Mouse (Mus musculus) testis, adult 2 months (tissue): ENCODE measurements around the gene Sh3pxd2a.

ENCODE experiments used
- CTCF ChIP-seq: fragments of 200-500 bp; IDR thresholded peaks from 2 replicates; pipeline ENCODE4 v1.5.1; 2012; ENCODE audit warnings: low read depth, mild to moderate bottlenecking, inconsistent platforms, low read length, moderate library complexity; ENCODE audit not compliant: control insufficient read depth, insufficient read depth, insufficient replicate concordance
- POLR2A ChIP-seq: fragments of 200-500 bp; IDR thresholded peaks from 2 replicates; pipeline ENCODE4 v1.6.1; 2012; ENCODE audit warnings: low read depth, mild to moderate bottlenecking, inconsistent platforms, low read length, moderate library complexity; ENCODE audit not compliant: control insufficient read depth

- TF ChIP-seq CTCF (no peak), POLR2A (no peak)
Observed at GRCm38 (mm10) chr19:47458504-47459161, 5.6 kb downstream of the Sh3pxd2a start.
